Mouse (Mus musculus): ENCODE results near the gene Plac8. TPM values are rescaled to one million over a fixed set of nuclear protein-coding genes. Genes with fewer than 3 reads are reported as not detected.

Gene Plac8
- polyA plus RNA-seq, 1 experiment from 2014 or later: 0.63 TPM

- Histone ChIP-seq H3K36me3 (replicated peaks) (no peaks in the 10 kb centered on the region), H3K4me3 (replicated peaks) (no peak overlapping the region), H3K4me1 (no peaks in the 10 kb centered on the region), H3K27ac (no peak overlapping the region), H3K4me2 (no peak overlapping the region), H3K9me3 (no peaks in the 10 kb centered on the region), H3K9ac (no peak overlapping the region), H3K27me3 (no peaks in the 10 kb centered on the region)
- ATAC-seq (ENCODE audit: low FRiP score): no peak
- 40% methylated on average over 8 of the region's 8 CpGs for WGBS
These were observed 1.3 kb downstream of the Plac8 start for GRCm38 (mm10) chr5:100570716-100571115.

DNA sequence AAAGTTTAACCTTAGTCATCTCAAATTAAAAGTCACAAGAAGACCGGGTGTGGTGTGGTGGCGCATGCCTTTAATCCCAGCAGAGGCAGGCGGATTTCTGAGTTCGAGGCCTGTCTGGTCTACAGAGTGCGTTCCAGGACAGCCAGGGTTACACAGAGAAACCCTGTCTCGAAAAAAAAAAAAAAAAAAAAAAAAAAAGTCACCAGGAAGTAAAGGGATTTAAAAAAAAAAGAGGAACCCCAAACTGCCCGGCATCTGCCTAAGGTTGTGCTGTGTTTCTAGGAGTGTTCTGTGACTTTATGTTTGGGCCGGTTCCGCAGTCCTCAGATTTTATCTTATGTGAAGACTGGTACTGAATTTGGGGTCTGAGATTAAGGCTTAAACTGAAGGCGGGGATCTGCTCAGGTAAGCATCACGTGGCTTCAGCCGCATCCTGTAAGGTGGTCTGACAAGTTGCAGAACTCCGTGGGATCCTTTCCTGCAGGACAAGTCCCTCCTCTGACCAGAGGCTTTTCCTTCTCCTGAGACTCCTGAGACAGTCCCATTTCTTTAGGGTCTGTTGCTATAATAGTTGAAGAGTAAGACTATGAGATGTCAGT is 1.9 kb downstream of the Plac8 start:
- no peaks in the 10 kb centered on the region for H3K4me1 ChIP-seq
- 77% methylated on average over 13 of the region's 13 CpGs for WGBS
- no peak for ATAC-seq (ENCODE audit: low FRiP score)
- H3K27ac ChIP-seq: no peak overlapping the region
- H3K27me3 ChIP-seq: no peaks in the 10 kb centered on the region
- H3K4me3 ChIP-seq (replicated peaks): no peak overlapping the region
- H3K9me3 ChIP-seq: no peaks in the 10 kb centered on the region
- no peak overlapping the region for H3K4me2 ChIP-seq
- no peaks in the 10 kb centered on the region for H3K36me3 ChIP-seq (replicated peaks)
- H3K9ac ChIP-seq: no peak overlapping the region

DNA sequence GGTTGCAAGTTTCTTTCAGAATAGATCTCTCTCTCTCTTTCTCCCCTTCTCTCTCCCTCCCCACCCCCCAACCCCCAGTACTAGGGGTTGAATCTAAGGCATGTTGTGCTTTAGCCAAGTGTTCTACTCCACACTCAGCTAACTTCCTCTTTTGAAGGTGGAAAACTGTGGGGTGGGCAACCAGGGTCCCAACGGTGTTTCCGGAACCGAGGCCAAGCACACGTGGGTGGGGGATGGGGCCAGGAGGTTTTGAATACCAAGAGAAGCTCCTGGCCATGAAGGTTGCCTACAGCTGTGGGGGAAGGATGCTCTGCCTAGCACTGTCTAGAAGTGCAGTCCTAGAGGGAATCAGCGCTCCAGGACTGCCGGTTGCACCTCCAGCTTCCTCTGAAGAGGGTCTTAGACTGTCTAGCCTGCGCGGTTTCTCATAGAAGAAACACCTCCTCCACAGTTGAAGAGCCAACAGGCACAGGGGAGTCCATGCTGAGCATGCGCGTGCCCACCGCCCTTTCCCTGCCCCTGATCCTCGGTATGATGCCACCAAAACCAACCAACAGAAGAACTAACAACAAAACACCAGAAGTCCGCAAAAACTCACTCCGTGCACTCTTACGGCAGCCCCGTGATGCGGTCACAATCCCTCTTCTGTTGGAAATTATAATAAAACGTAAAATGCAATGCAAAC is 2.7 kb downstream of the Plac8 start:
- WGBS: 81% methylated on average over 18 of the region's 18 CpGs
- no peak overlapping the region for H3K27ac ChIP-seq

GRCm38 (mm10) chr5:100568802-100569201 is 3.2 kb downstream of the Plac8 start:
- Histone ChIP-seq H3K27ac (no peak overlapping the region), H3K9me3 (no peaks in the 10 kb centered on the region), H3K36me3 (replicated peaks) (no peaks in the 10 kb centered on the region), H3K4me1 (no peaks in the 10 kb centered on the region), H3K9ac (no peak overlapping the region), H3K4me3 (replicated peaks) (no peak overlapping the region), H3K27me3 (no peaks in the 10 kb centered on the region), H3K4me2 (no peak overlapping the region)
- ATAC-seq (ENCODE audit: low FRiP score): no peak
- WGBS: 91% methylated on average over 3 of the region's 3 CpGs

More for the DNA sequence above, 2.7 kb downstream of the Plac8 start:
- no peaks in the 10 kb centered on the region for H3K9me3 ChIP-seq
- ATAC-seq (ENCODE audit: low FRiP score): no peak
- H3K4me1 ChIP-seq: no peaks in the 10 kb centered on the region
- no peak overlapping the region for H3K9ac ChIP-seq
- H3K27me3 ChIP-seq: no peaks in the 10 kb centered on the region
- no peaks in the 10 kb centered on the region for H3K36me3 ChIP-seq (replicated peaks)
- no peak overlapping the region for H3K4me3 ChIP-seq (replicated peaks)
- no peak overlapping the region for H3K4me2 ChIP-seq

- H3K4me3 ChIP-seq (replicated peaks): no peak overlapping the region
- H3K4me2 ChIP-seq: no peak overlapping the region
- no peak overlapping the region for H3K27ac ChIP-seq
- no peaks in the 10 kb centered on the region for H3K36me3 ChIP-seq (replicated peaks)
- H3K9ac ChIP-seq: no peak overlapping the region
- no peak for ATAC-seq (ENCODE audit: low FRiP score)
- H3K9me3 ChIP-seq: no peaks in the 10 kb centered on the region
- no peaks in the 10 kb centered on the region for H3K4me1 ChIP-seq
- 93% methylated on average over 8 of the region's 8 CpGs for WGBS
- no peaks in the 10 kb centered on the region for H3K27me3 ChIP-seq
These were observed 3.9 kb downstream of the Plac8 start for GRCm38 (mm10) chr5:100568177-100568576.

DNA sequence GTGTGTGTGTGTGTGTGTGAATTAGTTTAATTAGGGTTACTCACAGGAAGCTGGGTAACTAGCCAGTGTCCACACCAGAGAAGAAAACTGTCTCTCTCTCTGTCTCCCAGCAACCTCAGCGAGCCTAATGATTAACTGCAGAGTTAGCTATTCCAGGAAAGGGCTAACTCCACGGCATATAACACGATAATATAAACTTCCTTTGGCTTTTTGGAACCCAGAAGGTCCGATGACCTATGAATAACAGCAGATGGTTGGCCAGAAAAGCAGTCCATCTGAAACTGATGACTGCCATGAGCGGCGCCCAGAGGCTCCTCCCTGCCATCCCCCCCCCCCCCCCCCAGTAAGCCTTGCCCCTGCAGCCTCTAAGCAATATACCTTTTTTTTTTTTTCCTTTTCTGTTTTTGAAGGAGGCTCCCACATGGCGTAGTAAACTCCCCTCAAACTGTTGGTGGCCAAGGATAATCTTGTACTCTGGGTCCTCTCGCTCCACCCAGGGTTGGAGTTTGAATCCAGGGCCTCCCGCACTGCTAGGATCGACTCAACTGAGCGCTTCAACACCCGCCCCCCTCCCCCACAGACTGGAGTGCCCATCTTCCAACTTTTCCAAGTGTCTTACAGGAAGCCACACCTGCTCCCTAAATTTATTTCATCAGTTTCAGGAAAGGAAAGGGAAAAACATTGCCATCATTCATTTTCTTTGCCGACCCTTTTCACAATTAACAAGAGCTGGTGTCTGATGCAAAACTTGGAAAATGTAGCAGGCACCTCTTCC is 4.6 kb downstream of the Plac8 start:
- H3K27ac ChIP-seq: no peak overlapping the region
- H3K36me3 ChIP-seq (replicated peaks): no peaks in the 10 kb centered on the region
- H3K27me3 ChIP-seq: no peaks in the 10 kb centered on the region
- no peak overlapping the region for H3K9ac ChIP-seq
- no peak overlapping the region for H3K4me2 ChIP-seq
- H3K4me1 ChIP-seq: no peaks in the 10 kb centered on the region
- H3K9me3 ChIP-seq: no peaks in the 10 kb centered on the region
- H3K4me3 ChIP-seq (replicated peaks): no peak overlapping the region
- WGBS: 84% methylated on average over 13 of the region's 13 CpGs
- ATAC-seq (ENCODE audit: low FRiP score): no peak

DNA sequence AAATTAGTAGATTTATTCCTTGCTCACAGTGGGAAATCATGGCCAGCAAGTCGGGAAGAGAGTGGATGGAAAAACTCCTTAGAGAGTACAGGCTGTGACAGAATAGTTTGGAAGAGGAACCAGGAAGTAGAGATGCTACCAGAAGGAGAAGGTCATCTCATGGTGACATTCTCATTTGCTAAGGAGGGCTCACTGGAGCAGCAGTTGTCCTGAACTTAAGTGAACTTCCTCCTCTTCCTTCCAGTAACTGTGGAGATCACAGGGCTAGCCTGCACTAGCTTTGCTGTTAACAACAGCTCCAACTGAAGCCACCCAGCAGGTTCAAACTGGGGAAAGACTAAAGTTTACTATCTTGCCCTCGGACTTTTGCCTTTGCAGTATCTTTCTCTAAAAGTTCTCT is 5.2 kb downstream of the Plac8 start:
- no peak for ATAC-seq (ENCODE audit: low FRiP score)
- no peak overlapping the region for H3K4me3 ChIP-seq (replicated peaks)
- H3K27me3 ChIP-seq: no peaks in the 10 kb centered on the region
- no peak overlapping the region for H3K9ac ChIP-seq
- H3K9me3 ChIP-seq: no peaks in the 10 kb centered on the region
- no peak overlapping the region for H3K27ac ChIP-seq
- no peak overlapping the region for H3K4me2 ChIP-seq
- H3K36me3 ChIP-seq (replicated peaks): no peaks in the 10 kb centered on the region
- 83% methylated on average over 2 of the region's 2 CpGs for WGBS
- no peaks in the 10 kb centered on the region for H3K4me1 ChIP-seq

GRCm38 (mm10) chr5:100562702-100563101 is 9.3 kb downstream of the Plac8 start:
- Histone ChIP-seq H3K4me3 (replicated peaks) (no peak overlapping the region), H3K27me3 (no peaks in the 10 kb centered on the region), H3K4me1 (no peaks in the 10 kb centered on the region), H3K36me3 (replicated peaks) (no peaks in the 10 kb centered on the region), H3K9me3 (no peaks in the 10 kb centered on the region), H3K9ac (no peak overlapping the region), H3K27ac (no peak overlapping the region), H3K4me2 (no peak overlapping the region)
- ATAC-seq (ENCODE audit: low FRiP score): no peak
- WGBS: 88% methylated on average over 9 of the region's 9 CpGs

- Histone ChIP-seq H3K27ac (no peak overlapping the region), H3K4me3 (replicated peaks) (no peak overlapping the region), H3K36me3 (replicated peaks) (no peaks in the 10 kb centered on the region), H3K4me2 (no peak overlapping the region), H3K9me3 (no peaks in the 10 kb centered on the region), H3K9ac (no peak overlapping the region), H3K27me3 (no peaks in the 10 kb centered on the region), H3K4me1 (no peaks in the 10 kb centered on the region)
- no peak for ATAC-seq (ENCODE audit: low FRiP score)
- WGBS: 96% methylated on average over 7 of the region's 7 CpGs
These were observed 12.7 kb downstream of the Plac8 start for GRCm38 (mm10) chr5:100559357-100559756.

DNA sequence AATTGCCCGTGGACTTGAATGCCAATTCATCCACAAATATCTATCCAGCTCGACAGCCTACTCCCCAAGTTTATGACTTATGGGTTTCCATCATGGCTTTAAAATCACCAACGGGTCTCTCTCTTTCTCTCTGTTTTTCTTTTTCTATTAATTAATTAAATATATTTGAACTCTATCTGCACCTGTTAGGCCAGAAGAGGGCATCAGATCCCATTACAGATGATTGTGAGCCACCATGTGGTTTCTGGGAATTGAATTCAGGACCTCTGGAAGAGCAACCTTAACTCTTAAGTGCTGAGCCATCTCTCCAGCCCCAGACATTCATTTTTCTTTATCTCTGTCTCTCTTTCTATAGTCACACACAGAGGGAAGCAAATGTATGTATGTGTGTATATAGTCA is 13.3 kb downstream of the Plac8 start:
- Histone ChIP-seq H3K4me3 (replicated peaks) (no peak overlapping the region), H3K36me3 (replicated peaks) (no peaks in the 10 kb centered on the region), H3K9ac (no peak overlapping the region), H3K9me3 (no peaks in the 10 kb centered on the region), H3K27me3 (no peaks in the 10 kb centered on the region), H3K4me2 (no peak overlapping the region), H3K27ac (no peak overlapping the region), H3K4me1 (no peaks in the 10 kb centered on the region)
- ATAC-seq (ENCODE audit: low FRiP score): no peak
- 80% methylated on average over 3 of the region's 3 CpGs for WGBS

- no peak overlapping the region for H3K4me3 ChIP-seq (replicated peaks)
- H3K9ac ChIP-seq: no peak overlapping the region
- no peak for ATAC-seq (ENCODE audit: low FRiP score)
- H3K4me1 ChIP-seq: no peaks in the 10 kb centered on the region
- no peaks in the 10 kb centered on the region for H3K9me3 ChIP-seq
- no peaks in the 10 kb centered on the region for H3K36me3 ChIP-seq (replicated peaks)
- no peak overlapping the region for H3K4me2 ChIP-seq
- H3K27me3 ChIP-seq: no peaks in the 10 kb centered on the region
- WGBS: 79% methylated on average over 9 of the region's 9 CpGs
- H3K27ac ChIP-seq: no peak overlapping the region
These were observed 14.5 kb downstream of the Plac8 start for GRCm38 (mm10) chr5:100557537-100557936.

DNA sequence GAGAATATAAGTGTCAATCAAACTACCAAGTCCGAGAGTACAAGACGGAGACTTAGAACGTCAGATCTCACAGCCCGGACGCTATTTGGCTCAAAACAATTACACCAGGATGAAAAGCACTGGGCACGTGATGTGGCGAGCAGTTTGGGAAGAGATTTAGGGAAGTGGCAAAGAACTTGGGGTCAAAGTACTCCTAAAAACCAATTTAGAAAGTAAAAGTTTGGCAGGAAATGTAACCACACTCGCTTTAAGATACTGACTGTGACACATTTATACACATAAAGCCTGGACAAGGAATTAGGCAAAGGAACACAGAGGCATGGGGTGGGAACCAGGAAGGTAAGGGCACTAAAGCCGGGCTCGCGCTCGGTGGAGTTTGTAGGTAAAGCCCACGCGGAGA is 15.0 kb downstream of the Plac8 start:
- Histone ChIP-seq H3K27ac (no peak overlapping the region), H3K27me3 (no peaks in the 10 kb centered on the region), H3K9me3 (no peaks in the 10 kb centered on the region), H3K4me3 (replicated peaks) (no peak overlapping the region), H3K9ac (no peak overlapping the region), H3K36me3 (replicated peaks) (no peaks in the 10 kb centered on the region), H3K4me2 (no peak overlapping the region), H3K4me1 (no peaks in the 10 kb centered on the region)
- 88% methylated on average over 14 of the region's 14 CpGs for WGBS
- ATAC-seq (ENCODE audit: low FRiP score): no peak

- Histone ChIP-seq H3K4me1 (no peaks in the 10 kb centered on the region), H3K27me3 (no peaks in the 10 kb centered on the region), H3K9me3 (no peaks in the 10 kb centered on the region), H3K36me3 (replicated peaks) (peaks cover 10% of the 10 kb centered on the region), H3K4me2 (no peak overlapping the region), H3K9ac (no peak overlapping the region), H3K4me3 (replicated peaks) (no peak overlapping the region), H3K27ac (no peak overlapping the region)
- ATAC-seq (ENCODE audit: low FRiP score): no peak
- WGBS: 49% methylated on average over 8 of the region's 8 CpGs
These were observed 18.6 kb downstream of the Plac8 start for GRCm38 (mm10) chr5:100553426-100553825.

All from forebrain, embryonic 12.5 days (tissue).